Mouse (Mus musculus): ENCODE results near the gene Atp8a2.

GRCm38 (mm10) chr14:59612920-59613625, 583.9 kb downstream of the Atp8a2 start:
- TF ChIP-seq POLR2A (IDR thresholded peaks at IDR 0.05; ENCODE audit: borderline replicate concordance, extremely low read depth, insufficient read depth, insufficient read length, poor library complexity, severe bottlenecking): no peak
- peak; percentile 65; the same call in 1 of the 2 replicates for TF ChIP-seq CTCF (IDR thresholded peaks at IDR 0.05; ENCODE audit: borderline replicate concordance, extremely low read depth, insufficient read depth, insufficient read length)
